Comparison of ENCODE assay signal across 8 mouse cellular contexts in genomic region chr16:42914457-42915085, GRCm38 (mm10). TPM values are rescaled to one million over a fixed set of nuclear protein-coding genes. Genes with fewer than 3 reads are reported as not detected.
DNase-seq lines count a peak whose midpoint lies in the region; ATAC-seq and TF ChIP-seq lines count a peak whose summit lies in the region.

No protein-coding gene starts in this region.

- H3K4me3 ChIP-seq in C2C12 (ENCODE audit: insufficient read depth, poor library complexity, severe bottlenecking): no peak overlapping the region
- no peak overlapping the region for H3K4me3 ChIP-seq in ES-E14 (ENCODE audit: insufficient read depth in 1 of 2, low read depth in 1 of 2, low read length in 2 of 2, poor library complexity in 1 of 2, severe bottlenecking in 1 of 2)
- no peak overlapping the region for H3K4me3 ChIP-seq in limb, embryonic 11.5 days (ENCODE audit: low read depth, low read length)

- H3K27me3 ChIP-seq in C2C12 (ENCODE audit: control insufficient read depth, insufficient read depth, insufficient read length): no peaks in the 10 kb centered on the region
- H3K27me3 ChIP-seq in limb, embryonic 11.5 days (ENCODE audit: control insufficient read depth, insufficient read depth, low read length): no peaks in the 10 kb centered on the region

- no peak overlapping the region for H3K9ac ChIP-seq in ES-E14 (ENCODE audit: insufficient read depth, low read depth, low read length, poor library complexity, severe bottlenecking)
- H3K9ac ChIP-seq in limb, embryonic 11.5 days (ENCODE audit: low read length): no peak overlapping the region

- 49% methylated on average over 8 of the region's 8 CpGs for WGBS in limb, embryonic 11.5 days

- peak; percentile 92 for ATAC-seq in frontal cortex, adult (ENCODE audit: low TSS enrichment)
- peak; percentile 57; the same call in 1 of the 2 replicates for ATAC-seq in limb, embryonic 11.5 days (ENCODE audit: insufficient number of reproducible peaks, low FRiP score, low TSS enrichment, low read depth)
- peak; percentile 61; the same call in 1 of the 2 replicates for ATAC-seq in monocyte, adult 5-6 weeks (replicated peaks; ENCODE audit: insufficient number of reproducible peaks, low FRiP score, low TSS enrichment, poor library complexity, severe bottlenecking)
- ATAC-seq in erythroid progenitor cell, adult 5-6 weeks (replicated peaks; ENCODE audit: low FRiP score, poor library complexity, severe bottlenecking): no peak

- H3K4me1 ChIP-seq in ES-E14 (ENCODE audit: control insufficient read depth in 2 of 2, insufficient read depth in 2 of 2, low read length in 2 of 2, poor library complexity in 1 of 2): peaks cover 1 to 2% of the 10 kb centered on the region in 2 experiments; a peak in 1 of 4 replicates
- H3K4me1 ChIP-seq in limb, embryonic 11.5 days (ENCODE audit: control insufficient read depth, insufficient read depth, low read length): no peaks in the 10 kb centered on the region

- in situ Hi-C loops in ES-E14 (cut with MboI; ENCODE audit: low sequenced_read_pairs in 2 of 2, unreplicated experiment in 2 of 2): loop anchor here in 1 of 2 experiments (25.0 kb wide), 2 partner anchors 627 to 727 kb away; no protein-coding TSS in a partner anchor

- H3ac ChIP-seq in C2C12 (ENCODE audit: control insufficient read depth, insufficient read length, low read depth): no peak overlapping the region

- H3K9me3 ChIP-seq in ES-E14 (ENCODE audit: control insufficient read depth, insufficient read depth, low read depth, low read length): no peaks in the 10 kb centered on the region
- no peaks in the 10 kb centered on the region for H3K9me3 ChIP-seq in limb, embryonic 11.5 days (ENCODE audit: control insufficient read depth, low read length)

- H3K27ac ChIP-seq in ES-E14 (ENCODE audit: insufficient read depth, low read depth, low read length, poor library complexity, severe bottlenecking): no peak overlapping the region
- H3K27ac ChIP-seq in limb, embryonic 11.5 days (replicated peaks; ENCODE audit: low read depth, low read length): no peak overlapping the region

- peak; percentile 39 for DNase-seq in ES-E14 (ENCODE audit: low read depth, low spot score)
- DNase-seq in cerebellum, adult 18-20 months: peak; percentile 70 to 73
- DNase-seq in kidney, adult 9 months: peak; percentile 72
- peak; percentile 64 for DNase-seq in limb, embryonic 11.5 days (ENCODE audit: low spot score)

- H3K4me2 ChIP-seq in limb, embryonic 11.5 days (ENCODE audit: low read depth, severe bottlenecking): no peak overlapping the region

- H3K36me3 ChIP-seq in C2C12 (ENCODE audit: control insufficient read depth, insufficient read depth) (no peaks in the 10 kb centered on the region), ES-E14 (ENCODE audit: control insufficient read depth, insufficient read depth, low read length, poor library complexity, severe bottlenecking) (no peaks in the 10 kb centered on the region)
- no peaks in the 10 kb centered on the region for H3K36me3 ChIP-seq in limb, embryonic 11.5 days (ENCODE audit: control insufficient read depth, insufficient read depth, low read length)

- no peaks in the 10 kb centered on the region for H3K79me2 ChIP-seq in C2C12 (ENCODE audit: control insufficient read depth, insufficient read depth)

- peak; percentile 38 for TF ChIP-seq CTCF in C2C12 (IDR thresholded peaks at IDR 0.05; ENCODE audit: control insufficient read depth, insufficient read depth, insufficient read length)

- H3K79me3 ChIP-seq in C2C12 (ENCODE audit: low read depth): no peaks in the 10 kb centered on the region

TF ChIP-seq in C2C12, 6 proteins besides CTCF, POLR2A, EP300 and RAD21:
- TF ChIP-seq MYOD1 (IDR thresholded peaks at IDR 0.05; ENCODE audit: control insufficient read depth, insufficient read length, low read depth) (no peak), USF1 (IDR thresholded peaks at IDR 0.05; ENCODE audit: low read depth) (no peak), MAX (IDR thresholded peaks at IDR 0.05) (no peak), MYOG (IDR thresholded peaks at IDR 0.05; ENCODE audit: control insufficient read depth, extremely low read depth, insufficient read length) (no peak), CEBPB (IDR thresholded peaks at IDR 0.05; ENCODE audit: low read depth) (no peak), FOSL1 (IDR thresholded peaks at IDR 0.05; ENCODE audit: insufficient read depth, low read length, poor library complexity, severe bottlenecking) (no peak)

TF ChIP-seq in ES-E14, 5 proteins besides CTCF, POLR2A, EP300 and RAD21:
- TF ChIP-seq ZC3H11A (IDR thresholded peaks at IDR 0.05; ENCODE audit: borderline replicate concordance, low read depth, low read length) (peak; percentile 63; the same call in 1 of the 2 replicates), HCFC1 (IDR thresholded peaks at IDR 0.05; ENCODE audit: borderline replicate concordance, insufficient read depth, low read length) (no peak), CHD2 (IDR thresholded peaks at IDR 0.05; ENCODE audit: low read depth, low read length) (no peak), MAFK (IDR thresholded peaks at IDR 0.05; ENCODE audit: insufficient read depth, low read depth, low read length) (no peak)

RNA-seq across cellular contexts. Expression of gene Zbtb20, which starts 38.9 kb away (rescaled TPM):
- 4.0 TPM for polyA plus RNA-seq in C2C12 (2012; fragmentation: generic; extraction: Trizol)
- 3.5 and 4.0 TPM in 2 replicates for total RNA-seq in ES-E14 (2012; rRNA removed)
- polyA plus RNA-seq in limb, embryonic 11.5 days (2014; fragmentation: Nextera tagmentation; extraction: Ambion mirVana): 12.9 and 14.7 TPM in 2 replicates
- total RNA-seq in monocyte, adult 5-6 weeks (2017): 9.1 to 77.6 TPM (median 22.8 TPM) in 3 replicates
- 10.5 and 16.9 TPM in 2 replicates for total RNA-seq in erythroid progenitor cell, adult 5-6 weeks (2015; ENCODE audit: low replicate concordance)
- total RNA-seq in erythroid progenitor cell, adult 5-6 weeks (2017; ENCODE audit: low replicate concordance): 18.1 and 25.9 TPM in 2 replicates
